Mouse (Mus musculus): ENCODE results near the gene Setd1b.

Setd1b gene

GRCm38 (mm10) chr5:123159866-123160265 is 17.9 kb downstream of the Setd1b start:
- ChIA-PET POLR2A (interaction anchor here in 2 of 4 experiments (1.0 to 10.4 kb wide), 6 partner anchors 10 to 70 kb away, joined by 3 to 233 read pairs (median 40); partner anchors contain the start of genes Rhof (in 2 of the 2) and Psmd9 (in 1 of the 2)), CTCF (interaction anchor here in 3 of 4 experiments (0.6 to 1.4 kb wide), 6 partner anchors 12 to 45 kb away, joined by 3 to 5 read pairs (median 4); no protein-coding TSS in a partner anchor)

GRCm38 (mm10) chr5:123160341-123160740 is 18.3 kb downstream of the Setd1b start:
- POLR2A ChIA-PET = interaction anchor here in 2 of 4 experiments (1.8 to 10.4 kb wide), 5 partner anchors 10 to 26 kb away, joined by 3 to 233 read pairs (median 59); partner anchors contain the start of genes Rhof (in 2 of the 2) and Psmd9 (in 1 of the 2)
- CTCF ChIA-PET = interaction anchor here in 3 of 4 experiments (0.6 to 2.4 kb wide), 8 partner anchors 11 to 309 kb away, joined by 3 to 5 read pairs (median 4); partner anchors contain the start of gene Tmem120b (in 1 of the 3)

GRCm38 (mm10) chr5:123162942-123163341 is 20.9 kb downstream of the Setd1b start:
- ChIA-PET CTCF (interaction anchor here (0.6 to 3.6 kb wide), 13 partner anchors 9 to 208 kb away, joined by 3 to 23 read pairs (median 5); partner anchors contain the start of gene Rhof (in 2 of the 4)), POLR2A (interaction anchor here in 2 of 4 experiments (0.6 to 3.1 kb wide), 7 partner anchors 9 to 491 kb away, joined by 3 to 30 read pairs (median 6); partner anchors contain the start of genes Rhof (in 1 of the 2) and Setd1b (in 1 of the 2))

- CTCF ChIA-PET = interaction anchor here in 3 of 4 experiments (0.6 to 2.9 kb wide), 3 partner anchors 11 to 245 kb away, joined by 3 to 17 read pairs (median 7); no protein-coding TSS in a partner anchor
- POLR2A ChIA-PET = interaction anchor here in 2 of 4 experiments (0.7 to 4.5 kb wide), 5 partner anchors 26 to 355 kb away, joined by 3 to 38 read pairs (median 5); partner anchors contain the start of gene Rhof (in 1 of the 2)
These were observed 24.4 kb downstream of the Setd1b start for GRCm38 (mm10) chr5:123166437-123166836.

GRCm38 (mm10) chr5:123167591-123167990 is 25.6 kb downstream of the Setd1b start:
- POLR2A ChIA-PET = interaction anchor here in 3 of 4 experiments (0.6 to 7.0 kb wide), 15 partner anchors 10 to 745 kb away, joined by 3 to 59 read pairs (median 3); partner anchors contain the start of gene Rhof (in 1 of the 3)

GRCm38 (mm10) chr5:123169284-123169683 is 27.3 kb downstream of the Setd1b start, which contains the start of gene Psmd9:
Psmd9 (plus strand) TSS chr5:123169413.
- ChIA-PET CTCF (interaction anchor here in 3 of 4 experiments (0.6 to 7.0 kb wide), 14 partner anchors 12 to 105 kb away, joined by 3 to 122 read pairs (median 4); partner anchors contain the start of gene Rhof (in 2 of the 3)), POLR2A (interaction anchor here in 2 of 4 experiments (1.1 to 7.0 kb wide), 9 partner anchors 12 to 84 kb away, joined by 3 to 59 read pairs (median 6); partner anchors contain the start of gene Rhof (in 1 of the 2))

More at GRCm38 (mm10) chr5:123167591-123167990, 25.6 kb downstream of the Setd1b start:
- CTCF ChIA-PET = interaction anchor here (0.5 to 7.0 kb wide), 12 partner anchors 11 to 210 kb away, joined by 3 to 122 read pairs (median 4); partner anchors contain the start of gene Rhof (in 2 of the 4)

- POLR2A ChIA-PET = interaction anchor here in 2 of 4 experiments (0.6 to 7.0 kb wide), 5 partner anchors 13 to 37 kb away, joined by 4 to 59 read pairs (median 13); partner anchors contain the start of gene Rhof (in 2 of the 2)
- CTCF ChIA-PET = interaction anchor here (0.6 to 7.0 kb wide), 13 partner anchors 15 to 154 kb away, joined by 3 to 122 read pairs (median 5); partner anchors contain the start of gene Rhof (in 3 of the 4)
These were observed 28.4 kb downstream of the Setd1b start for GRCm38 (mm10) chr5:123170365-123170764.

GRCm38 (mm10) chr5:123171646-123172350 is 29.8 kb downstream of the Setd1b start:
- CTCF ChIA-PET = interaction anchor here (0.5 to 7.0 kb wide), 82 partner anchors 8 to 784 kb away, joined by 3 to 122 read pairs (median 5); partner anchors contain the start of genes Rhof (in 4 of the 4), Wdr66 (in 2 of the 4), Hpd (in 1 of the 4) and Orai1 (in 1 of the 4)
- POLR2A ChIA-PET = interaction anchor here (0.5 to 7.0 kb wide), 25 partner anchors 9 to 429 kb away, joined by 3 to 59 read pairs (median 5); partner anchors contain the start of genes Rhof (in 3 of the 4) and Orai1 (in 1 of the 4)

- ChIA-PET POLR2A (interaction anchor here in 1 of 4 experiments (0.7 kb wide), 1 partner anchor 1653 kb away, joined by 3 read pairs; no protein-coding TSS in a partner anchor), CTCF (interaction anchor here in 2 of 4 experiments (0.6 to 1.1 kb wide), 4 partner anchors 11 to 577 kb away, joined by 3 read pairs; partner anchors contain the start of gene Rhof (in 1 of the 2))
These were observed 36.8 kb downstream of the Setd1b start for GRCm38 (mm10) chr5:123178792-123179191.

- ChIA-PET POLR2A (interaction anchor here in 1 of 4 experiments (1.2 kb wide), 1 partner anchor 52 kb away, joined by 3 read pairs; no protein-coding TSS in a partner anchor), CTCF (interaction anchor here in 1 of 4 experiments (1.4 kb wide), 1 partner anchor 8 kb away, joined by 3 read pairs; no protein-coding TSS in a partner anchor)
These were observed 38.4 kb downstream of the Setd1b start for GRCm38 (mm10) chr5:123180390-123180789.

GRCm38 (mm10) chr5:123181536-123181935 is 39.5 kb downstream of the Setd1b start:
- POLR2A ChIA-PET = no interaction called here
- CTCF ChIA-PET = interaction anchor here in 2 of 4 experiments (0.5 to 1.4 kb wide), 5 partner anchors 9 to 77 kb away, joined by 3 to 4 read pairs (median 3); partner anchors contain the start of gene Rhof (in 1 of the 2)

GRCm38 (mm10) chr5:123182651-123183050 is 40.7 kb downstream of the Setd1b start, which contains the start of gene Hpd:
Hpd (minus strand) TSS chr5:123182727.
- ChIA-PET CTCF (interaction anchor here in 2 of 4 experiments (0.6 to 1.3 kb wide), 3 partner anchors 11 to 50 kb away, joined by 3 to 5 read pairs (median 4); partner anchors contain the start of gene Rhof (in 2 of the 2)), POLR2A (interaction anchor here in 1 of 4 experiments (0.7 kb wide), 1 partner anchor 675 kb away, joined by 3 read pairs; no protein-coding TSS in a partner anchor)

- ChIA-PET POLR2A (interaction anchor here in 1 of 4 experiments (0.6 kb wide), 2 partner anchors 19 to 812 kb away, joined by 3 to 4 read pairs; no protein-coding TSS in a partner anchor), CTCF (interaction anchor here in 2 of 4 experiments (0.7 kb wide), 2 partner anchors 14 to 173 kb away, joined by 4 to 7 read pairs; no protein-coding TSS in a partner anchor)
These were observed 44.0 kb downstream of the Setd1b start for GRCm38 (mm10) chr5:123185966-123186365.

GRCm38 (mm10) chr5:123187306-123187705 is 45.3 kb downstream of the Setd1b start:
- CTCF ChIA-PET = no interaction called here
- POLR2A ChIA-PET = interaction anchor here in 1 of 4 experiments (0.6 kb wide), 1 partner anchor 355 kb away, joined by 3 read pairs; no protein-coding TSS in a partner anchor

GRCm38 (mm10) chr5:123190912-123191311 is 48.9 kb downstream of the Setd1b start:
- ChIA-PET CTCF (interaction anchor here in 1 of 4 experiments (0.9 kb wide), 1 partner anchor 19 kb away, joined by 3 read pairs; no protein-coding TSS in a partner anchor), POLR2A (no interaction called here)

GRCm38 (mm10) chr5:123191427-123191826 is 49.4 kb downstream of the Setd1b start:
- POLR2A ChIA-PET = interaction anchor here in 1 of 4 experiments (0.5 kb wide), 1 partner anchor 679 kb away, joined by 4 read pairs; no protein-coding TSS in a partner anchor
- CTCF ChIA-PET = interaction anchor here in 1 of 4 experiments (0.9 kb wide), 1 partner anchor 20 kb away, joined by 3 read pairs; no protein-coding TSS in a partner anchor

GRCm38 (mm10) chr5:123192606-123193150 is 50.7 kb downstream of the Setd1b start:
- ChIA-PET POLR2A (interaction anchor here in 1 of 4 experiments (1.0 kb wide), 1 partner anchor 135 kb away, joined by 3 read pairs; no protein-coding TSS in a partner anchor), CTCF (interaction anchor here in 3 of 4 experiments (0.9 to 1.7 kb wide), 4 partner anchors 20 to 179 kb away, joined by 3 to 11 read pairs (median 4); partner anchors contain the start of gene Rhof (in 1 of the 3))
